Mouse (Mus musculus) left cerebral cortex, postnatal 4 days (tissue): ENCODE data around the gene Ear10. TPM values are rescaled to one million over a fixed set of nuclear protein-coding genes. Genes with fewer than 3 reads are reported as not detected.
A peak's percentile ranks its signal among the peaks of the same experiment; 100 is the strongest.
"Not testable (repeated sequence)": the region's sequence is repeated elsewhere in the genome, so short reads cannot be mapped to it uniquely, and the experiment has no call there.

ENCODE experiments used
- DNase-seq: peaks from one replicate; pipeline ENCODE4 v3.0.0-alpha.2; 2022
- intact Hi-C: fragments of 180-260 bp; cut with DNase I; formaldehyde crosslinking; loops from one replicate; pipeline ENCODE4 v1.15.1; 2025
- total RNA-seq, 2 experiments: library from RNA; stranded (reverse); gene quantifications; 2 replicates each; pipeline ENCODE4 v1.2.3; 2021

Ear10 gene
- total RNA-seq = not detected

DNA sequence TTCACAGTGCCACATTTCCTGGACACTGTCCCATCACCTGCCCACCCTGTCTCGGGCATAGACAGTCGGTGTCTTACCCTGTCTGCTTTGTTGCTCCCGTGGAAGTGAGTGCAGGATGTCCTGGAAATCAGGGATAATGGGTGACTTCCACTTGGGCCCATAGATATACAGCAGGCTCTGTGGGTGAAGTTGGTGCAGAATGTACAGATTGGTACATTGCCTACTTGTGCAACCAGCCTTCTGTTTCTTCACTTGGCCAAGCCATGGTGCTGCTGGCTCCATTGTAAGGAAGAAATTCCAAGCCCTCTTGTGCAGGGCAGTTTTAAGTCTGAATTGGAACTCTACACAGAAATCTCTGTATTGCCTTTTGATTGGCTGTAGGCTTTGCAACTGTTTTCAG is at the start of gene Ear10:
Ear10 (minus strand) TSS at position 101 of the 400 bp plus-strand sequence.
- intact Hi-C loops, DNase-seq: not testable (repeated sequence)

DNA sequence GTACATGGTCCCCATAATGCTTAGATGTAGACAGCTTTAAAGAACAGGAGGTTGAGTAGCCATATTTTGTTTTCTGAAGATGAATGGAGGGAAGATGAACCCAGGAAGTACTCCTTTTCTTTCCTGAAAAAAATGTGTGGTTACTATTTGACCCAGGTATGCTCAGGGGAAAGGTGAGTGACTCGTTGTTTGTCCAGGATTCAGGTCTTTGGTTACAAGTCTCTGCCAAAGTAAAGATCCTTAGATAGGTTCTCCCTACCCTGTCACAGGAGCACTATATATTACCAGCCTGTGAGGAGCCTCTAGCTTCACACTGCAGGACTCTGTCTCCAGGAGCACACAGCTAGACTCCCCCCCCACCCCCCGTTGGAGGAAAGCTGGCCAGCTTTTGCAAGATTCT is 33.4 kb upstream of the Ear10 start, which contains the start of gene Ang5:
Ang5 (plus strand) TSS at position 301 of the 400 bp plus-strand sequence.
- intact Hi-C loops, DNase-seq: not testable (repeated sequence)

DNA sequence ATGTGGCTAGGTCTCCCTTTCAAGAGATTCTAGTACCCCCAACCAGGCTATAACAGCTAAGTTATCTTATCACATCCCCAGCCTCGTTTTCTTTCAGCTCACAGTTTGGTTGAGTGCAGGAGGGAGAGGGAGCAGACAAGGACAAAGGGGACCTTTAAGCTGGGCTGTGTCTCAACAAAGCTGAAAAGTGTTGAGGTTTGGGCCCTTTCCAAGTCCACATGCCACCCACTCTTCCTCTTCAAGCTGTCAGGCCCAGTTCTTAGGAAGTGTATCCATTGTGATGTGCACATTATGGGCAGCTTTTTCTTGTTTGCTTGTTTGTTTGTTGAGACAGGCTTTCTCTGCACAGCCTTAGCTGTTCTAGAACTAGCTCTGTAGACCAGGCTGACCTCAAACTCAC is 31.7 kb upstream of the Ear10 start:
- intact Hi-C loops, DNase-seq: not testable (repeated sequence)

DNA sequence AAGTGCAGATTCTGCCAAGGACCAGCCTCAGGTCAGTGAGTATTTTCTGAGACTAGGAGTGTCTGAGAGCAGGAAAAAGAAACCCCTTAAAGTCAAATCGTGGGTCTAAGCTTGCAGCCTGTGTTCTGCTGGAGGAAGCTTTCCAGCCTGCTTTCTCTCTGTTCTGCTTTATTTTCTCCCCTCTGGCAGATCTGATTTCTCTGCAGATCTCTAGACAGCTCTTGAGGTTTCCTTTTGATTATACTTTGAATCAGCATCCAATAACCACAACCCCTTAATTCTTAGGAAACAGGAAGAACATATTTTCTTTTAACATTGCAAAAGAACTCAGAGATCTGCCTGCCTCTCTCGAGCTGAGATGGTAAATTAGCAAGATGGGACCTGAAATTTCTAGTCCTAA is 30.0 kb upstream of the Ear10 start:
- DNase-seq, intact Hi-C loops: not testable (repeated sequence)

DNA sequence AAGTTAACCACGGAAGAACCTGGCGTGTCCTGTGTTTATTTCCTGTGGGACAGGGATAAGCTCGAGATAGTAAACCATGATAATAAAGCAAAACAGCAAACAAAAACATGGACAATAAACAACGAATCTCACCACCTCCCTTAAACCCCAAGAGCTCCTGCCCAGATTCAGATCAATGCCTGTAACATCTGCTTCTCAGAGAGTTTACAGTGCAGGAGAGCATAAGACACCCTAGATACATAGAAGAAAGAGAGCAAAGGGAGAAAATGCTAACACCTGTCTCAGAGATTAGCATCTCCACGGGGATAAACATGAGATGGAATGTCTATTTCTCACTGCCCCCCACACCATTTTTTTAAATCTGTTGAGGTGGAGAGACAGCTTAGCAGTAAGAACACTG is 10.0 kb upstream of the Ear10 start:
- intact Hi-C loops, DNase-seq: not testable (repeated sequence)

DNA sequence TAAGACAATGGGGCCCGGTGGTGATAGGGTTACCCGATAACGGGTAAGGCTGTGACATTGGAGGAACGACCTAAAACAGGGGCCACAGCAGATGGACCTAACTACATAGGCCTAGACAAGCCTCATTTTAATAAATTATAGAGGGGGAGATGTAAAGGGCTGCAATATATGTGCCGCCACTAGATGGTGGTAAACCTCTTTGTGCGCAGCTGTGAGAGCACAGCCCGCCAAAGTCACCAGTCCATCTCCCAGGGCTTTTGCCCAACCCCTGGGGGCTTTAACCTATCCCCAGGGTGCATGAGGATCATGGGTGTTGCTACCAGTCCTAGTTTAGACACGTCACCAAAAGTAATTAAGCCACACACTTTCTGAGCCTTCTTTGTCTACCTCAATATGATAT is 9.6 kb upstream of the Ear10 start:
- peak; percentile 13 for DNase-seq
- intact Hi-C loops = not testable (repeated sequence)

DNA sequence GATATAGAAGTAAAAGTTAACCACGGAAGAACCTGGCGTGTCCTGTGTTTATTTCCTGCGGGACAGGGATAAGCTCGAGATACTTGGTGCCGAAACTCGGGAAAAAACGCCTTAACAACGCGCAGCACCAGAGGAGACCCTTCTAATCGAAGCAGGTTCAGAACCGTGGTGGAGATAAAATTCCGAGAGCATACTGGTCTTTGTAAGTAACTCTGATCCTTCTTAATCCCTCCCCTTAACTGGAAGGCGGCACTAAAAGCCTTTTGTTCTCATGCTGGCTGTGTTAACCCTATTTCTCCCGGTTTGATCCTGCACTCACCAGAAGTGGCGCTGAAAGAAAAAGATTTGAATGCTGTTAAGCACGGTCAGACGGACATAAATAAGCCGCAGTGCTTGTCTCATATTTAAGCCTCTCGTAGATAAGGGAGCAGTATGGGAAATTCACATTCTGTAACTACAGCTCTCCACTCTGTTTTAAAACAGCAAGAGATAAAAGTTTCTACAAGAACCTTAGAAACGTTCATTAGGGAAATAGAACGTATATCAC is 2.1 kb upstream of the Ear10 start:
- DNase-seq, intact Hi-C loops: not testable (repeated sequence)

DNA sequence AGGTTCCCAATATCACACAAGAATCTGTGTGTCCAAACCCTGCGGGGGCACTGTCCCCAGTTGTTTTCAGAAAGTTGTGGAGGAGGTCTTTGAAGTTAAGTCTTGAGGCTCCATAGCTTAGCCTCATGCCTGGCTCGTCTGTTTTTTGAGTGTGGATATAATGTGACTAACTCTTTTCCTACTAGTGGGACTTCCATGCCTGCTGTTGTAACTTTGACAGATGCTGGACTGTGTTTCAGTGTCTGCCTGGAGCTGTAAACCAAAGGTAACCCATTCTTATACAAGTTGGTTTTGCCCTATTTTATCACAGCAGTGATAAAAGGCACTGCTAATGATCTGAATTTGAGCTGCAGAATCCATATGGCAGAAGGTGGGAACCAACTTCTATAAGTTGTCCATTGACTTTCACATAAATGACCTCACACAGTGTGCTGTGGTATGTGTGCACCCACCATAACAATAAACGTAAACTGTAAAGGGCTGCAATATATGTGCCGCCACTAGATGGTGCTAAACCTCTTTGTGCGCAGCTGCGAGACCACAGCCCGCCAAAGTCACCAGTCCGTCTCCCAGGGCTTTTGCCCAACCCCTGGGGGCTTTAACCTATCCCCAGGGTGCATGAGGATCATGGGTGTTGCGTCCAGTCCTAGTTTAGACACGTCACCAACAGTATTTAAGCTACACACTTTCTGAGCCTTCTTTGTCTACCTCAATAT is 1.5 kb upstream of the Ear10 start, which contains the start of gene Gm8113:
Gm8113 (plus strand) TSS at position 703 of the 716 bp plus-strand sequence.
- intact Hi-C loops = not testable (repeated sequence)
- peak; percentile 55 for DNase-seq

DNA sequence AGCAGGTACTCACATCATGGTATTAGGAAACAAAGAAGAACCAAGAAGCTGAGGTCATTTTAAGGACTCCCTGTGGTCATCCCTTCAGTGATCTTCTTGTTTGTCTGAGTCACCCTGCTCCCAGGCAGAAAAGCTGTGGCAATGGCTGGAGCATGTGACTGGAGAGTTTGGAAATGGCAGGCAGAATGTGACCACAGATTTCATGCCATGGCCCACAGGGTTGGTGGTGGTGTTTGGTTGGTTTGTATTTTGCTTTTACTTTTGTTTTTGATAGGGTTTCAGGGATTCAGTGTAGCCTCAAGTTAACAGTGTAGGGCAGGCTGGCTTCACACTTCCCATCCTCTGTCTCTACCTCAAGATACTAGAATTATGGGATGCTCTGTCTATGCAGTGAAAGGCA is 5.1 kb downstream of the Ear10 start:
- DNase-seq, intact Hi-C loops: not testable (repeated sequence)

DNA sequence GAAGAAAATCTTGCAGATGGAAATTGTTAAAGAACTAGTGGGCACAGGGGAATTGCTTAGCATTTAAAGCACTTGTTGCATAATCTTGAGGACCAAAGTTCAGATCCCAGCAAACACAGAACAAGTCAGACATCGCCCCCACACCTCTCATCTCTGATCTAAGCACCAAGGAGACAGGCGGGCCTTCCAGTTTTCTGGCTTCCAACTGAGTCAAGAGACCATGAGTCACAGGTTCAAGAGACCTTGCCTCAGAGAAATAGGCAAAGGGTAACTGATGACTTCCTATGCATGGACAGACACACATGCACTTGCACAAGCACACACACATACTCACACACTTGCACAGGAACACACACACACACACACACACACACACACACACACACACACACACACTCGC is 24.8 kb downstream of the Ear10 start:
- intact Hi-C loops = not testable (repeated sequence)

DNA sequence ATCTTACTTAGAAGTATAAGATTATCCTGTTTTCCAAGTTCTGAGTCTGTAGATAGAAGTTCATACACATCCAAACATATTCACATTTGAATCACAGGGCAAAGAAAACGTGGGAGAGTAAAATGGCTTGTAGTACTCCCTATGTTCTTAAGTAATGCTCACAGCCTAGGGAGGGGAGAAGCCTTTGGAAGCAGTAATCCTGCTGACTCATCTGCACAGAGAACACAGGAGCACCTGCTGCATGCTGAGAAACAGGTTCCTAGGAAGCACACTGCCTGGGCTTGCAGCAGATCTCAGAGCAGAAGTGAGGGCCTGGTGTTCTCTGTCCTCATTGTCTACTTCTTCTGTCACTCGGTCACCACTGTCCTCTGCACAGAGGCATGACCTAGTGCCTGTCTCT is 28.0 kb downstream of the Ear10 start:
- DNase-seq, intact Hi-C loops: not testable (repeated sequence)

More for the DNA sequence above, 24.8 kb downstream of the Ear10 start:
- not testable (repeated sequence) for DNase-seq

DNA sequence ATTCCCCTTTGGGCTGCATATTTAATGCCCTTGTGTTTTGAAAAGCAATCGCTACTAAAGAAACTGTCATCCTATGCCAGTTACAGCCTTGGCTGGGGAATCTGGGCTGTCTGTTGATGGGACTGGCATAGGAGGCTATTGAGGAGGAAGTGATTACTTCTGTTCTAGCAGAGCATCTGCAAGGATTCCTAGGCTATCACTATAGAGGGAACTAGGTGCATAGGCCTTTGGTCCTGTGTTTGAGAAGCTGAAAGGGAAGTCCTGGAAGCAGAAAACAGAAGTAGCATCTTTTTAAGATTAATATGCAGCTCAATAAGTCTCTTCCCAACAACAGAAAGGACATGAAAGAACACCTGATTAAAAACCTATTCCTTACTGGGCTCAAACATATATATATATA is 32.1 kb downstream of the Ear10 start:
- DNase-seq, intact Hi-C loops: not testable (repeated sequence)

DNA sequence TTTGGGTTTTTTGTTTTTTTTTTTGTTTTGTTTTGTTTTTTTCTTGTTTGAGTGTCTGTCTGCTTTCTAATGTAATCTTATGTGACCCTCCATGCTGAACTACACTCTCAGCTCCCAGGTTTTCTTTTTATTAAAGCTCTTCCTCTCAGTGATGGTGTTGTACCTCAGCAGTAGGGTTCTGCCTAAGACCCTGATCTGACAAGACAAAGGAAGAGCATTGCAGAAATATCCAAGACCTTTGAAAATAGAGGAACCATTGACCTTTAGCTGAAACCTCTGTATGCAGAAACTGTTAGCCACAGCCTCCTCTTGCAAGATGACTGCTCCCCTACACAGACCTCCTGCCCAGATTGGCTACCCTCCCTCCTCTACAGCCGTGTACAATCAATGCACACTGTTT is 37.1 kb downstream of the Ear10 start:
- DNase-seq, intact Hi-C loops: not testable (repeated sequence)

DNA sequence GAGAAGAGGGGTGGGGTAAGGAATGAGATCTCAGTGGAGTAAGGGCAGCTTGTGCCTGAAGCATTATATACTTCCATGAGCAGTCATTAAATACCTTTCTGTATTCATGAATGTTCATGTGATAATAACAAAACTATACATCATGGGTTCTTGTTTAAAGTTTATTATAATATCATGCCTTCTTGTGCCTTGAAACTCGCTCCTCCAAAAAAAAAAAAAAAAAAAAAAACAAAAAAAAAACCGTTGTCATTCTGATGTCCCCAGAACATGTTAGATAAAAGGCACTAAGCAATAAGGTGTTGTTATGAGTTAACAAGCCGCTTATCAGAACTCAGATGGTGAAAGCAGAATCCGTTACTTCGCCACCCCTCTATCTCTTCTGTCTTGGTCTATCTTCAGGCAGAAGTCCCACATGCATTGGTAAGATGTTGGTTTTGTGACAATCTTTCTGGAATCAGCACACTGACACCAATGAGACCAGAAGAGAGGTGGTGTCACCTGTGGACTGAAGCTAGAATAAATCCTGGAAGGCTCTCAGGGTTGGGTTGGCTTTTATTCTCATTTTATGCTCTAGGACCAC is 43.3 kb downstream of the Ear10 start:
- DNase-seq, intact Hi-C loops: not testable (repeated sequence)

DNA sequence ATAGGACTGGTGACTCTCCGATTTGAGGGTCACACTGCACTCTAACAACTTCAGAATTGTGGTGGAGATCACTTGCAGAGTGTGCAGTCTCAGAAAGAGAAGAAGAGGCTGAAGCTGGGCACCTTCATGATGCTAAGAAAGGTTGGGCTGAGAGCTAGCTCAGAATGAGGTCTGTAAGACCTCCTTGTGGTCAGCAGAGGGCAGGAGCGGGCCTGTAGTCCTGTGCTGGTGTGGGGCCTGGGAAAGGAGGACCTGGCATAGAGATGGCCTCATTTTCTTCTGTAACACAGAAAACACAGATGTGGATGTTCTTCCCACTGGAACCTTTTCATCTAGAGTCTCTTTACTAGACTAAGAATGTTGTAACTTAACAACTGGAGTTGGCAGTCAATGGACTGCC is 45.6 kb downstream of the Ear10 start:
- intact Hi-C loops, DNase-seq: not testable (repeated sequence)

DNA sequence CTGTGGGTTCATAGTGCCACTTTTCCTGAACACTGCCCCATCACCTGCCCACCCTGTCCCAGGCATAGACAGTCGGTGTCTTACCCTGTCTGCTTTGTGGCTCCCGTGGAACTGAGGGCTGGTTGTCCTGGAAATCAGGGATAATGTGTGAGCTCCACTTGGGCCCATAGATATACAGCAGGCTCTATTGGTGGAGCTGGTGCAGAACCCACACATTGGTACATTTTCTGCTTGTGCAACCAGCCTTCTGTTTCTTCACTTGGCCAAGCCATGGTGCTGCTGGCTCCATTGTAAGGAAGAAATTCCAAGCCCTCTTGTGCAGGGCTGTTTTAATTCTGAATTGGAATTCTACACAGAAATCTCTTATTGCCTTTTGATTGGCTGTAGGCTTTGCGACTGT is 47.9 kb downstream of the Ear10 start, which contains the start of gene Ear1:
Ear1 (minus strand) TSS at position 101 of the 400 bp plus-strand sequence.
- DNase-seq, intact Hi-C loops: not testable (repeated sequence)

DNA sequence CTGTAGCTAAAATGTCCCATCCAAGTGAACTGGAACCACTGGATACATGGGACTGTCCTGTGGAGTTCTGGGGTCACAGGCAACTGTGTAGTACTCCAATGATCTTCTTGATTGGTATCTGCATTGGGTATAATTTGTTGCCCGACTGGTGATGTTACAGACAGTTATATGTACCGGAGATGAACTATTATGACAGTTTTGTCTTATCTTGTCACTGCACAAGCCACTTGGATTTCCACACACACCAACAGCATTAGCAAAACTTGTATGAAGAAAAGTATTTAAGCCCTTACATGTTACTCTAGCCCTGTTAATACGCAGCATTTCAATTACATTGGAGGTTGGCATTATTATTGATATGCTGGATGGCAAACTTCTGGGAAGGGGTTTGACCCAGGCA is 48.5 kb downstream of the Ear10 start:
- DNase-seq, intact Hi-C loops: not testable (repeated sequence)
